Mouse (Mus musculus) small intestine, adult 2 months (tissue): ENCODE measurements around the gene Mex3a.

Experiments
- CTCF ChIP-seq: fragments of 200-500 bp; IDR thresholded peaks from 2 replicates; pipeline ENCODE4 v1.5.1; 2012; ENCODE audit warnings: low read depth, mild to moderate bottlenecking, control low read depth, inconsistent platforms, low read length, moderate library complexity, mixed read lengths; ENCODE audit not compliant: insufficient replicate concordance, insufficient read length; ENCODE audit errors: extremely low read depth
- POLR2A ChIP-seq: fragments of 200-500 bp; IDR thresholded peaks from 2 replicates; pipeline ENCODE4 v1.6.1; 2012; ENCODE audit warnings: low read depth, mild to moderate bottlenecking, control low read depth, inconsistent platforms, low read length, moderate library complexity

DNA sequence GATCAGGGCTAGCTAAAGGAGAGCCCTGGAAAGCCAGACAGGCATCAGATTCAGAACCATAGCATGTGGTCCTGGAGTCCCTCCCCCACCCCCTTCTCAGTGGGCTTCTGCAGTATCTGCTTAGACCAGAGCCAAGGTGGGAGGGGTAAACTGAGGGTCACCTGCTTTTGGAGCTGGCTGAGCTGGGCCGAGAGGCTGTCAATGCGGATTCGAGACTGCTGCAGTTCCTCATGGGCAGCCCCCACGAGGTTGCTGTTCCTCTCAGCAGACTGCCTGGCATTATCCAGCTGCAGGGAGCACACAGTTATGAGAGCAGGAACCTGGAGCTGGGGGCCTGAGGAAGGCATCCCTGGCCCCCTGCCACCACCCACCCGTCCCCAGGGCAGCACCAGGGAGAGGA is 46.2 kb upstream of the Mex3a start:
- TF ChIP-seq CTCF (no peak), POLR2A (no peak)
